19 mouse cellular contexts compared by ENCODE assay signal in genomic region chr11:118292671-118293070, GRCm38 (mm10). TPM values are rescaled to one million over a fixed set of nuclear protein-coding genes. Genes with fewer than 3 reads are reported as not detected.
DNase-seq lines count a peak whose midpoint lies in the region; TF ChIP-seq lines count a peak whose summit lies in the region.
"Had no signal": no experiment of that assay in that cellular context is flagged by ENCODE, and none has a peak within 500 bp of the region (broad histone marks: within the 10 kb centered on the region; RNA-seq: fewer than 3 reads in every experiment).

No protein-coding gene starts in this region.

- intact Hi-C loops in gastrocnemius, adult 2 months (cut with DNase I): no loop called here
- intact Hi-C loops in gastrocnemius, postnatal 14 days (cut with DNase I; ENCODE audit: low total_unique reads): no loop called here
- intact Hi-C loops in left cerebral cortex, postnatal 4 days (cut with DNase I): no loop called here
- intact Hi-C loops in left cerebral cortex, postnatal 14 days (cut with DNase I): no loop called here

- no peak overlapping the region for H3K4me3 ChIP-seq in gastrocnemius, adult 2 months
- H3K4me3 ChIP-seq: forebrain, embryonic 10.5 days; forebrain, embryonic 13.5 days; heart, adult 2 months; heart, embryonic 10.5 days; hindbrain, embryonic 13.5 days had no signal

- TF ChIP-seq POLR2A in brain, embryonic 14.5 days (IDR thresholded peaks at IDR 0.05; ENCODE audit: borderline replicate concordance, extremely low read depth, insufficient read depth, insufficient read length, poor library complexity, severe bottlenecking): no peak

- DNase-seq in cerebellum, postnatal 10 days: peak; percentile 74 to 80
- no peak for DNase-seq in cerebellum, adult 9-10 months
- peak; percentile 12 for DNase-seq in gastrocnemius, adult 2 months
- no peak for DNase-seq in gastrocnemius, postnatal 14 days
- DNase-seq in left cerebral cortex, postnatal 4 days: peak; percentile 62
- no peak for DNase-seq in left cerebral cortex, postnatal 14 days (ENCODE audit: low spot score in 2 of 2)
- peak; percentile 25 for DNase-seq in brain, embryonic 14.5 days (ENCODE audit: low read depth)
- DNase-seq in right cerebral cortex, postnatal 14 days: no peak
- DNase-seq: adrenal gland, adult 8-10 months; adrenal gland, postnatal 25 days; cerebellum, adult 18-20 months; cerebellum, postnatal 25 days; gastrocnemius, postnatal 25 days; heart, adult 2 months had no signal

- no peak for TF ChIP-seq CTCF in gastrocnemius, adult 2 months (IDR thresholded peaks at IDR 0.05)
- TF ChIP-seq CTCF in brain, embryonic 14.5 days (IDR thresholded peaks at IDR 0.05; ENCODE audit: borderline replicate concordance, extremely low read depth, insufficient read depth, insufficient read length): no peak

- no peak overlapping the region for H3K27ac ChIP-seq in gastrocnemius, adult 2 months
- H3K27ac ChIP-seq: forebrain, embryonic 10.5 days; forebrain, embryonic 13.5 days; heart, adult 2 months; heart, embryonic 10.5 days; hindbrain, embryonic 13.5 days had no signal

RNA-seq across cellular contexts. Expression of gene Usp36, which starts 2.6 kb away (rescaled TPM):
- total RNA-seq in gastrocnemius, adult 2 months (2021): 10 to 100 TPM; 15.7 to 17.4 TPM
- total RNA-seq in gastrocnemius, postnatal 14 days (2021): 1 to 10 TPM; 9.8 TPM
- 10 to 100 TPM; 27.3 to 30.2 TPM for total RNA-seq in left cerebral cortex, postnatal 4 days (2021)
- 10 to 100 TPM; 24.8 to 26.3 TPM for total RNA-seq in left cerebral cortex, postnatal 14 days (2021)
- polyA plus RNA-seq in brain, embryonic 14.5 days (2012; rRNA removed): 20.0 and 23.4 TPM in 2 replicates

RNA-seq across cellular contexts. Expression of gene Cyth1, which starts 44.3 kb away (rescaled TPM):
- total RNA-seq in gastrocnemius, adult 2 months (2021): 10 to 100 TPM; 28.6 to 49.6 TPM
- 10 to 100 TPM; 23.3 to 31.2 TPM for total RNA-seq in gastrocnemius, postnatal 14 days (2021)
- total RNA-seq in left cerebral cortex, postnatal 4 days (2021): 10 to 100 TPM; 66.3 to 70.5 TPM
- total RNA-seq in left cerebral cortex, postnatal 14 days (2021): 10 to 100 TPM; 62.5 to 71.8 TPM
- polyA plus RNA-seq in brain, embryonic 14.5 days (2012; rRNA removed): 35.9 and 36.8 TPM in 2 replicates

RNA-seq across cellular contexts. Expression of gene Cep295nl, which starts 49.6 kb away (rescaled TPM):
- 1 to 10 TPM; 1.0 to 1.1 TPM for total RNA-seq in gastrocnemius, adult 2 months (2021)
- total RNA-seq in gastrocnemius, postnatal 14 days (2021): 1 to 10 TPM; 1.3 TPM
- total RNA-seq in left cerebral cortex, postnatal 4 days (2021): 1 to 10 TPM; 2.8 to 3.9 TPM
- total RNA-seq in left cerebral cortex, postnatal 14 days (2021): 1 to 10 TPM; 1.2 to 1.3 TPM
- 0.10 and 0.45 TPM in 2 replicates for polyA plus RNA-seq in brain, embryonic 14.5 days (2012; rRNA removed)
- total RNA-seq: common myeloid progenitor, adult 5-6 weeks had no signal

Comparison
In these comparisons a context has a peak if more than half of its experiments do, and no peak if none do; other contexts are left out.
1. DNase-seq: peak in cerebellum, postnatal 10 days (2 of 2), gastrocnemius, adult 2 months (single experiment), left cerebral cortex, postnatal 4 days (single experiment) and brain, embryonic 14.5 days (single experiment); none in cerebellum, adult 9-10 months (single experiment), gastrocnemius, postnatal 14 days (single experiment), left cerebral cortex, postnatal 14 days (0 of 2) and right cerebral cortex, postnatal 14 days (single experiment).